Mouse (Mus musculus) hindbrain, embryonic 12.5 days (tissue): ENCODE results near the gene Ppfibp2. TPM values are rescaled to one million over a fixed set of nuclear protein-coding genes. Genes with fewer than 3 reads are reported as not detected.

Experiments used
- ATAC-seq: fragments of 200-750 bp; cut with Nextera tagmentation; 2 replicates; pipeline ENCODE4 v1.8.0; 2017; ENCODE audit warnings: moderate TSS enrichment; ENCODE audit not compliant: low FRiP score
- H3K27ac ChIP-seq: fragments of 300-500 bp; sonication (generic); 2 replicates; pipeline ENCODE4 v1.5.1; 2016; ENCODE audit warnings: mild to moderate bottlenecking
- H3K27me3 ChIP-seq: fragments of 300-500 bp; sonication (generic); 2 replicates; pipeline ENCODE4 v1.6.1; 2016; ENCODE audit warnings: mild to moderate bottlenecking
- H3K36me3 ChIP-seq: fragments of 300-500 bp; sonication (generic); 2 replicates; pipeline ENCODE4 v1.6.1; 2016; ENCODE audit warnings: mild to moderate bottlenecking
- H3K4me1 ChIP-seq: fragments of 300-500 bp; sonication (generic); 2 replicates; pipeline ENCODE4 v1.6.1; 2016
- H3K4me2 ChIP-seq: fragments of 300-500 bp; sonication (generic); replicated peaks from 2 replicates; pipeline ENCODE4 v1.6.1; 2016; ENCODE audit warnings: mild to moderate bottlenecking
- H3K4me3 ChIP-seq: fragments of 300-500 bp; sonication (generic); 2 replicates; pipeline ENCODE4 v1.5.1; 2016; ENCODE audit warnings: mild to moderate bottlenecking
- H3K9ac ChIP-seq: fragments of 300-500 bp; sonication (generic); 2 replicates; pipeline ENCODE4 v1.6.1; 2016; ENCODE audit warnings: mild to moderate bottlenecking, moderate library complexity
- H3K9me3 ChIP-seq: fragments of 300-500 bp; sonication (generic); replicated peaks from 2 replicates; pipeline ENCODE4 v1.6.1; 2016; ENCODE audit warnings: mild to moderate bottlenecking
- WGBS: fragments of 180-500 bp; shearing (Covaris S2); methylation state at CpG from one replicate; pipeline ENCODE4 v1.1.7; 2016; 5-methylcytosine and 5-hydroxymethylcytosine counted together
- polyA plus RNA-seq: library from polyadenylated mRNA; unstranded; fragments of >200 nt; fragmentation: Nextera tagmentation; extraction: Ambion mirVana; gene quantifications from 2 replicates; pipeline ENCODE4 v1.2.1, GENCODE M21; 2016

Ppfibp2 gene
- polyA plus RNA-seq, 1 experiment from 2014 or later = 5.3 TPM

DNA sequence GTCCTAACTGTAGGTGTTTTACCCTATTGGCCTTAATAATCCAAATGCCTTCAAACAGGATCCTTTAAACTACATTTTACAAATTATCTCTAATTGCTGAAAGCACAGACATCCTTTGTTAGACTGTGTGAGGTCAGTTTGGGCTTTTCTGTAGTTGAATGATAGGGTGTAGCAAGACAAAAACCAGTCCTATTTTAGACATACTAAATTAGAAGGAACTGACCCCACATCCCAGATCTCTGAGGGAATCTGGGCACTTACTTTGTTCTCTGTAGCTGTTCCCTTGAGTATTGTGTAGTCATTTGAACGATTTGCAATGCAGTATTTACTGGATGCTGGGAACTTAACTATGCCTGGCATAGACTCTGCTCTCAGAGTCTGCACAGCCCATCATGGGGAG is 56.8 kb downstream of the Ppfibp2 start:
- 59% methylated on average over 1 of the region's 1 CpGs for WGBS
- no peak overlapping the region for H3K27ac ChIP-seq
- no peaks in the 10 kb centered on the region for H3K9me3 ChIP-seq
- no peaks in the 10 kb centered on the region for H3K4me1 ChIP-seq
- no peaks in the 10 kb centered on the region for H3K36me3 ChIP-seq
- no peak overlapping the region for H3K4me2 ChIP-seq
- H3K9ac ChIP-seq = no peak overlapping the region
- H3K4me3 ChIP-seq = no peak overlapping the region
- no peak for ATAC-seq
- no peaks in the 10 kb centered on the region for H3K27me3 ChIP-seq

DNA sequence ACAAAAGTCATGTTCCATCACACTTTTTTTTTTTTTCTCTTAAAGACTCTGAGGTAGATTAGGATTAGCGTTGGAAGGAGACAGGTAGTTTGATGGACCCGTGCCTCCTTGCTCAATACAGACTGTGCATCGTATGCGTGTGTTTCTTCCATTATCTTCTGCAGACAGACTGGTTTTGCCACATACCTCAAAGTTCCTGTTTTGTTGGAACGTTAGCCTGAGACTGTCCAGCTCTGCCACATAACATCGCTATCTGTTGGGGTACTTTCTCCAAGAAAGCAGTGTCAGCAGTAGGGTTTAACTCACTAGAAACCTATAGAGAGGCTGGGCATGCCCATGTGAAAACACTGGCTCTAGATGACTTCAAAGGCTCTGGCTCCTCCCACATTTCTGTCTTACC is 61.4 kb downstream of the Ppfibp2 start:
- ATAC-seq = no peak
- Histone ChIP-seq H3K9ac (no peak overlapping the region), H3K36me3 (no peaks in the 10 kb centered on the region), H3K4me1 (no peaks in the 10 kb centered on the region), H3K27ac (no peak overlapping the region), H3K27me3 (no peaks in the 10 kb centered on the region), H3K9me3 (no peaks in the 10 kb centered on the region), H3K4me3 (no peak overlapping the region), H3K4me2 (no peak overlapping the region)
- 93% methylated on average over 6 of the region's 6 CpGs for WGBS

DNA sequence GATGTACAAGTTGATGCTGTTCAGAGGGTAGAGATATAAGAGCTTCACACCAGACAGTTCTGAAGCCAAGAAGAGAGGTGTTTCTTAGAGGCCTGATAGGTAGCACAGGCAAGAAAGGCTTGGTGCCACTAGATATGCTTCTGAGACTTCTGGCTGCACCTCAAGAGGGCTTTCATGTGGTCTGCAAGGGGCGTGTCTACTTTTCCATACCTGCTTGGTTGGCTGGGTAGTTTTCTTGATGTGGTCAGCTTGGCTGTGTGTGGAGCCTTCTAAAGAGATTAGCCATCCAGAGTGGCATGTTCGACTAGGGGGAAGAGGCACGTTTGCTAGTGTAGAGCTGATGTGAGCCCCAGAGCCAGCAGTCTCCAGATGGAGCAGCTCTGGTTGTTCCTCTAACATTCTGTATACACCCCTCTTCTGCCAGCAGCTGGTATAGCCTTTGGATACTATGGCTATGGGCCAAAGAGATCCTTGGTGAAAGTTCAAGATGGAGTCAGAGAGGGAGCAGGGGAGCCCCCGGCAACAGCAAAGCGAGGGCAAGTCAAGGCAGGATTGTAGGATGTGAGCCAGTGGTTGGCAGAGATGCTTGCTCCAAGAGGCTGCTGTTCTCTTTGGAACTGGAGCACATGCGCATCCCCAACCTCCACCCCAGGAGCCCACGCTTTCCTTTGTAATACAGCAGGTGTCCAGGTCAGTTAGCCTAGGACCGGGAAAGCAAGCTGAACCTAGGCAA is 64.3 kb downstream of the Ppfibp2 start:
- Histone ChIP-seq H3K9ac (no peak overlapping the region), H3K27ac (no peak overlapping the region), H3K4me3 (no peak overlapping the region), H3K27me3 (peaks cover 2% of the 10 kb centered on the region), H3K9me3 (no peaks in the 10 kb centered on the region), H3K4me2 (no peak overlapping the region), H3K4me1 (peaks cover 5% of the 10 kb centered on the region), H3K36me3 (no peaks in the 10 kb centered on the region)
- WGBS = 84% methylated on average over 8 of the region's 8 CpGs
- ATAC-seq = no peak

DNA sequence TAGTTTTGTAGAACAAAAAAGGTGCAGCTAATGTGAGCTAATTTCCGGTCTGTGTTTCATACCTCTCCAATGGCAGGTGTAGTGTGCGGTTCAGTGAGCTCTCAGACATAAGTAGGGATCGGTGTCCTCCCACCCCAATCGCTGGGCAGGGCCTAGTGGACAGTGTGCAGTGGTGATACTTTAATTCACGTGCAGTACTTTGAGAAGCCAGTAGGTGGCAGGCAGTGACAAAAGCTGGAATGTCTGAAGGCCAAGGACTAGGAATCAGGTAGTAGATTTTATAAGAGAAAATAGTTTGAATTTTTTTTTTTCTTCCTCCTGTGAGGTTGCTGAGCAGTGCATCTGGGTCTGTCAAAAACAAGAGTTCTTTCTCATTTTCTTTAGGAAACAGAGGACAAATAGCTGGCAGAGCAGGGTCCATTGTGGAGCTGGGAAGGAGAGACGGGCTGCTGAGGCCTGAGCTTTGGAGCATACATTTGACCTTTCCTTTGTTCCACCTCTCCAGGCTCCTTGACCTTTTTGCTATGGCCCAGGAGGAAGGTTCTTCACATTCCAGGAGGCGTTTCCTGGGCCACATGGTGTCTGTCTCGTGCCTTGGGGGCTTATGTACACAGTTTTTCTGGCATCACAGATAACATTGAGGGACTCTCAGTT is 66.3 kb downstream of the Ppfibp2 start:
- Histone ChIP-seq H3K4me1 (peaks cover 21% of the 10 kb centered on the region), H3K9me3 (no peaks in the 10 kb centered on the region), H3K4me2 (no peak overlapping the region), H3K27me3 (peaks cover 2% of the 10 kb centered on the region), H3K9ac (no peak overlapping the region), H3K4me3 (no peak overlapping the region), H3K27ac (no peak overlapping the region), H3K36me3 (no peaks in the 10 kb centered on the region)
- WGBS = 16% methylated on average over 8 of the region's 8 CpGs
- peak; percentile 71 for ATAC-seq

DNA sequence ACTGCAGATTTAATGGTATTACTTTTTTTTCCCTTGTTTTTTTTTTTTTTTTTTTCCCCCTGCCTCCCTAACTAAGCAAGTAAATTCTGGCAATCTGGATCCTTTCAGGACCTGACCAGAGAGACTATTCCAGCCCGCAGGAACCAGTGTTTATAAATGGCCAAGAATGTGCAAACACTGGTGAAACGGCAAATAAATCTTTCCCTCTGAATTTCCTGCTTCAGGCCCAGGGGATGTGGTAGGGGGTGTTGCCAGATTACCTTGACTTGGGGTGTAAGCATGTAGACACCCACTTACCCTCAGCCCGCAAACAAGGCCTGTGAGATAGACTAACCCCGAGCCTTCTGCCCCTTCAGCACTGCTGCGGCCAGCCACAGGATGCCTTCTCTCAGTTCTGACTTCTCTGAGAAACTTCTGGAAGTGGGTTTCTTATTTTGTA is 66.9 kb downstream of the Ppfibp2 start:
- Histone ChIP-seq H3K27me3 (peaks cover 2% of the 10 kb centered on the region), H3K4me1 (peaks cover 26% of the 10 kb centered on the region), H3K27ac (no peak overlapping the region), H3K36me3 (no peaks in the 10 kb centered on the region), H3K9ac (no peak overlapping the region), H3K4me2 (no peak overlapping the region), H3K4me3 (no peak overlapping the region), H3K9me3 (no peaks in the 10 kb centered on the region)
- ATAC-seq = no peak
- 59% methylated on average over 5 of the region's 5 CpGs for WGBS

DNA sequence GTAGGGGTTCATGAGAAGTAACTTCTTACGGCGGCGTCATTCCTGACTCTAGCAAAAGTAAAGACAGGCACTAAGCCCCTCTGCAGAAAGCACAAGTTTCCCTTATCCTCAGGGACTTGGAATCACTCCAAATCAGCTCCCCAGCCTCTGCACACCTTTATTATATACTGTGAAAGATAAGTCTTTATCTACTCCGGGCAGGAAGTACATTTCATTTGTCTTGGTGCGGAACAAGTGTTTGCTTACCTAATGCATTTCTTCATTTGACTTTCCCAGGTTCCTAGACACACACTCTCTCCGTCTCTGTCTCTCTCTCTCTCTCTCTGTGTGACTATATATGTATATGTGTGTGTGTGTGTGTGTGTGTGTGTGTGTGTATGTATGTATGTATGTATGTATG is 68.6 kb downstream of the Ppfibp2 start:
- H3K27ac ChIP-seq = no peak overlapping the region
- H3K4me2 ChIP-seq = no peak overlapping the region
- 87% methylated on average over 6 of the region's 6 CpGs for WGBS
- no peaks in the 10 kb centered on the region for H3K36me3 ChIP-seq
- no peak for ATAC-seq
- H3K4me1 ChIP-seq = peaks cover 28% of the 10 kb centered on the region
- H3K9me3 ChIP-seq = no peaks in the 10 kb centered on the region
- H3K4me3 ChIP-seq = no peak overlapping the region
- no peak overlapping the region for H3K9ac ChIP-seq
- peaks cover 8% of the 10 kb centered on the region for H3K27me3 ChIP-seq

DNA sequence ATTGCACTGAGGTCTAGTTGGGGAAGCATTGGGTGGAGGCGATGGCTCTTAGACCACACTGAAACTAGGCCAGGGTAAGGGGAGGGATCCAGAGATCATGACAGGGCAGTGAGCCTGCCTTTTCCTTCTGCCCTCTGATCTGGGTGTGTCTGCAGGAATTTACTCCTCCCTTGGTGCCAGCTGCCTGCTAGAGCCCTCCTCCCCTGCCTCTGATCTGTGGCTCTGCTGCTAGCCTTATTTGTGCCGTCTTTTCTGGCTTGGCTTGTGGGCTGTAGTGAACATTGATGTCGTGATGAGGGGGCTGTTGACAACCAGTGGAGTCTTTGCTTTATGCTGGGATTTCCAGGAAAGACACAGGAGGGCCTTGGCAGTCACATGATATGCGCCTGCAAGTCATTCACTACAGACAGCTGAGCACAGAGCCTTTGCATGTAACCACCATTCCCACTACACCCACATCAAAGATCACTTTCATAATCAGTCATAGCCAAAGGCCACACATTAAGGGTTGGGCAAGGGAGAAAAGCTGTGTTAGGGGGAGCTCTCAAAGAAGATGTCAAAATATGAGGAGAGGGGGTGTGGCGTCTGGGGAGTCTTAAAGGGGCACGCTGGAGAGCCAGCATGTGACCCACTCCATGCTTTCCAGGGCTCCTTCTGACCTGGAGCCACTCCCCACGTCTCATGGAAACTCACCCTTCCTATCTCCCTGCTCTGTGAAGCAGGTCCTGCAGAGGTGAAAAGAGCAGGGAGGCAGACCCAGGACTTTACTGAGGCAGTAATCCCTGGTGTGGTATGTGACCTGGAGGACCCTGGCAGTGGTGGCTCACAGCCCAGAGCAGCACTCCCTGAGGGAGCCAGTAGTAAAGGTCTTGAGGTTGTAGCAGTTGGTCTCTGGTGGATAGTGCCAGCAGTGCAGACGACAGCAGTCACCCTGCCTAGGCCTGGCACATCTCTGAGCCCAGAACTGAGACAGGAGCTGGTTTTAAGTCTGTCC is 69.4 kb downstream of the Ppfibp2 start:
- Histone ChIP-seq H3K4me1 (peaks cover 28% of the 10 kb centered on the region), H3K27ac (peak overlapping the region; percentile 71)
- WGBS = 45% methylated on average over 8 of the region's 8 CpGs

DNA sequence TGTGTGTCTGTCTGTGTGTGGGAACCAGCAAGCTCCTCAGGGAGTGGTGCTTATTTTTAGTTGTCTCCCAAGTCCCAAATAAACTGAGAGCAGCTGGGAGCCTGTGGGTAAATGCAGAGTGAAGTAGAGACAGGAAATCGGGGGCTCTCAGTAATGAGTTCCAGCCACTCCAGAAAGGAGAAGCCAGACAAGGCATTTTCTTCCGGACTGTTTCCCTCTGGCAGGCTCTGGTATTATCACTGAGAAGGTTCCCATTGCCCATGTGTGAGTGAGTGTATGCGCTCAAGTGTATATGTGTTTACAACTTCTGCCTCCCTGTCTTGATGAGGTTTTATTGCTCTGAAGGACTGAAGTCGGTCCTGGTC is 70.2 kb downstream of the Ppfibp2 start:
- Histone ChIP-seq H3K9ac (peak overlapping the region; percentile 46; the same call in 1 of the 2 replicates), H3K9me3 (no peaks in the 10 kb centered on the region), H3K4me3 (0 out of 2 replicates have a peak overlapping the region, but pooled peaks have one; percentile 27), H3K4me2 (peak overlapping the region; percentile 45; the same call in 1 of the 2 replicates), H3K36me3 (no peaks in the 10 kb centered on the region), H3K27ac (peak overlapping the region; percentile 71), H3K4me1 (peaks cover 28% of the 10 kb centered on the region), H3K27me3 (peaks cover 8% of the 10 kb centered on the region)
- WGBS = 31% methylated on average over 4 of the region's 4 CpGs
- ATAC-seq = peak; percentile 5; the same call in 1 of the 2 replicates

More for the DNA sequence above, 69.4 kb downstream of the Ppfibp2 start:
- Histone ChIP-seq H3K9ac (no peak overlapping the region), H3K36me3 (no peaks in the 10 kb centered on the region), H3K9me3 (no peaks in the 10 kb centered on the region), H3K4me3 (no peak overlapping the region), H3K27me3 (peaks cover 8% of the 10 kb centered on the region), H3K4me2 (0 out of 2 replicates have a peak overlapping the region, but pooled peaks have one; percentile 45)
- ATAC-seq = no peak

DNA sequence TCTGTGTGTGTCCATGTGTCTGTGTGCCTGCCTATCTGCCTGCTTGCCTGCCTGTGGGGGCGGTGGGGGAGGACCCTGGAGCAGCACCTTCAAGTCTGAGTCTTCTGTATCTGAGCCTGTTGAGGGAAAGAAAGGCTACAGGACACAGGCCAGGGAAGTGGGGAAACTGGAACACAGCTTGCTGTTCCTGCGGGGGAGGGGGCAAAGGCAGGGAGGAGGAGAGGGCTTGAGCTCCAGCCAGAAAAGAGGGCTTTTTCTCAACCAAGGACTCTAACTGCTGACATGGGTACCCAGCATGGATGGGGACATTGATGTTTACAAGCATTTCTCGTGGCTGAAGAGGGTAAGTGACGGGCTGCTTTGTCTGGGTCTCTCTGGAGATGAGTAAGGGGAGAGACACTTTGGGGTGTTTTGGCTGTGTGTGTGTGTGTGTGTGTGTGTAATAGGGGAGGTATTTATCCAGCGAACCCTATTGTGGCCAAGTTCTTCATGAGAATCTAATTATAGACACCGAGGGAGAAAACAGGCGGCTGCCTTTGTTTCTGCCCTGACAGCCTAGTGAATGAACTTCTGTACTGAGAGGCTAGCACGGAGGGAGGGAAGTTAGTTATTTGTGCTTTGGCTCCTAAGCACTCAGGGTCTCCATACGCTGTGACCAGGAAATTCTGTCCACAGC is 70.7 kb downstream of the Ppfibp2 start:
- 10% methylated on average over 9 of the region's 9 CpGs for WGBS
- Histone ChIP-seq H3K27me3 (peaks cover 8% of the 10 kb centered on the region), H3K4me2 (peak overlapping the region; percentile 45), H3K4me1 (peaks cover 28% of the 10 kb centered on the region), H3K27ac (peak overlapping the region; percentile 71), H3K4me3 (peak overlapping the region; percentile 27), H3K9me3 (no peaks in the 10 kb centered on the region), H3K36me3 (no peaks in the 10 kb centered on the region), H3K9ac (peak overlapping the region; percentile 46; the same call in 1 of the 2 replicates)
- peak; percentile 48 for ATAC-seq

DNA sequence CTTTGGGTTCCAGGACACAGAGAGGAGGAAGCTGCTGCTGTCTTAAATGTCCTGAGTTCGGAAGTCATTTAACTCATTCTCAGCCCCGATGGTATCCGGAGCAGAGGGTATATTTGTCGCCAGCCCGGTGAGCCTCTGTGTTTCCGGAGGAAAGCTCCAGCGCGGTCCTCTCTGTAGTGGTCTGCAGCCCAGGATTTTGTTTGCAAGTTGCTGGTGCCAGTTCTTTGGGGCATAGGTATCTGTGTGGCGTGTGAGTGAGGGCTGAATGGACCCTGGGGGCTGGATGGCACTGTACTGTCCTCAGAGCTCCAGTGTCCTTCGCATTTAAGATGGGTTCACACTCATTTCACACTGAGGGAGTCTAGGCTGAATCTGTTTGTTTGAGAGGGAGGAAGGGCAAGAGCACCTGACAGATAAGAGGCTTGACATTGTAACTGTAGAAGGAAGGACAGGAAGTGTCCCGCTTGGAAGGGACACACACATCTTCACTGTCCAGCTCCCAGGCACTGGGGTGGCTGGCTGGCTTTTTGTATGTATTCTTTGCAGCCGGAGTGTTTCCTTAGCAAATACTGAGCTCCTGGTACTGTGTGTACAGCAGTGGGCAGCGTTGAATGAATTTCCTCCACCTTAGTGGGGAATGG is 71.4 kb downstream of the Ppfibp2 start:
- Histone ChIP-seq H3K27me3 (peaks cover 8% of the 10 kb centered on the region), H3K4me2 (peak overlapping the region; percentile 45), H3K4me3 (peak overlapping the region; percentile 27), H3K27ac (peak overlapping the region; percentile 71), H3K9ac (peak overlapping the region; percentile 41), H3K4me1 (peaks cover 28% of the 10 kb centered on the region), H3K36me3 (no peaks in the 10 kb centered on the region), H3K9me3 (no peaks in the 10 kb centered on the region)
- ATAC-seq = no peak
- WGBS = 52% methylated on average over 13 of the region's 13 CpGs

DNA sequence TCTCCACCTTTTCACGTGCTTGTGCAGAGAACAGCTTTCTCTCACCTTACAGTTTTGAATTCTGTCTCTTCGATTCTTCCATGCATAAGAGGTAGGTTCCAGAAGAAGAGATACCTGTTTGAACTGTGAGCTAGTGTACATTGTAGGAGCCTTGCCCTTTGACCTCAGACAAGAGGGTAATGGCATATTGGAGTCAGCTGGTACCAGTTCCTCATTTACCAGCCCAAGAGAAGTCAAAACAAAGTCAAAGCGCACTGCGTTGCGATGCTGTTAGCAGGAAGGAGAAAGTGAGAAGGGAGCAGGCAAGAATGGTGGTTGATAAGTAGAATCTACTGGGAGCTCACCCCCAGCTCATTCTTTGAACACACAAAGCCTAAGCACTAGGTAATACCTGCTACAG is 73.5 kb downstream of the Ppfibp2 start:
- Histone ChIP-seq H3K4me1 (peaks cover 28% of the 10 kb centered on the region), H3K27ac (no peak overlapping the region), H3K27me3 (peaks cover 6% of the 10 kb centered on the region; the same call in 1 of the 2 replicates), H3K4me3 (no peak overlapping the region), H3K4me2 (no peak overlapping the region), H3K36me3 (no peaks in the 10 kb centered on the region), H3K9ac (no peak overlapping the region), H3K9me3 (no peaks in the 10 kb centered on the region)
- 89% methylated on average over 5 of the region's 5 CpGs for WGBS
- no peak for ATAC-seq
